Mouse (Mus musculus) B cell, adult 2 months (primary cell): ENCODE measurements around the gene Treh.

ENCODE experiments used
- DNase-seq, 2 experiments: peaks; one replicate each; pipeline ENCODE4 v3.0.0; 2022

Gene Treh

DNA sequence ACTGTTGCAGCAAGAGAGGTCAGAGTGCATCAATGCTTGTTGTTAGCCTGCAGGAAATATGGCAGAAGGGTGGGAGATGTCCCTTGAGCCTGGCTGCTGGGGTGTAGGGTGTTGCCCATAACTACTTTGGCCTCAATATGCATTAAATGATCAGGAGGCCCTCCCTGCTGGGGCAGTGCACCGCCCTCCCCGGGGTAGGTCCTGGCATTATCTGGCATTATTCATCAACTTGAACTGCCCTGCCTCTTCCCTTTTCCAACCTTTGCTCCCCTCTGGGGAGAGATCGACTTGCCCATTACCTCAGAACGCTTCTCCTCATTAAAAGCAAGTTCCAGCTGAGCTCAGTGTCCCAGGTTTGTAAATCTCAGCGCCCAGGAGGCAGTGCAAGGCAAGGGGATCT is 6.5 kb downstream of the Treh start:
- no peak for DNase-seq

DNA sequence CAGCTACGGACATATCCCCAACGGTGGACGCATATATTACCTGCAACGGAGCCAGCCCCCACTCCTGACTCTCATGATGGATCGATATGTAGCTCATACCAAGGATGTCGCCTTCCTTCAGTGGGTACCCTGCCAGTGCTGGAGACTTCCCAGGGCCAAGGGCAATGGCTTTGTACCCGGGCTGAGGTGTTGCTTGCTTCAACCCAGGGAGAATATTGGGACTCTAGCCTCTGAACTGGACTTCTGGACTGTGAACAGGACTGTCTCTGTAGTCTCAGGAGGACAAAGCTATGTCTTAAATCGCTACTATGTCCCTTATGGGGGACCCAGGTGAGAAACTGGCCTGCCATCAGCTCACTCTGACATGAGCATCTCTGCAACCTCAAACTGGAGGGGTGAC is 10.0 kb downstream of the Treh start:
- no peak for DNase-seq

DNA sequence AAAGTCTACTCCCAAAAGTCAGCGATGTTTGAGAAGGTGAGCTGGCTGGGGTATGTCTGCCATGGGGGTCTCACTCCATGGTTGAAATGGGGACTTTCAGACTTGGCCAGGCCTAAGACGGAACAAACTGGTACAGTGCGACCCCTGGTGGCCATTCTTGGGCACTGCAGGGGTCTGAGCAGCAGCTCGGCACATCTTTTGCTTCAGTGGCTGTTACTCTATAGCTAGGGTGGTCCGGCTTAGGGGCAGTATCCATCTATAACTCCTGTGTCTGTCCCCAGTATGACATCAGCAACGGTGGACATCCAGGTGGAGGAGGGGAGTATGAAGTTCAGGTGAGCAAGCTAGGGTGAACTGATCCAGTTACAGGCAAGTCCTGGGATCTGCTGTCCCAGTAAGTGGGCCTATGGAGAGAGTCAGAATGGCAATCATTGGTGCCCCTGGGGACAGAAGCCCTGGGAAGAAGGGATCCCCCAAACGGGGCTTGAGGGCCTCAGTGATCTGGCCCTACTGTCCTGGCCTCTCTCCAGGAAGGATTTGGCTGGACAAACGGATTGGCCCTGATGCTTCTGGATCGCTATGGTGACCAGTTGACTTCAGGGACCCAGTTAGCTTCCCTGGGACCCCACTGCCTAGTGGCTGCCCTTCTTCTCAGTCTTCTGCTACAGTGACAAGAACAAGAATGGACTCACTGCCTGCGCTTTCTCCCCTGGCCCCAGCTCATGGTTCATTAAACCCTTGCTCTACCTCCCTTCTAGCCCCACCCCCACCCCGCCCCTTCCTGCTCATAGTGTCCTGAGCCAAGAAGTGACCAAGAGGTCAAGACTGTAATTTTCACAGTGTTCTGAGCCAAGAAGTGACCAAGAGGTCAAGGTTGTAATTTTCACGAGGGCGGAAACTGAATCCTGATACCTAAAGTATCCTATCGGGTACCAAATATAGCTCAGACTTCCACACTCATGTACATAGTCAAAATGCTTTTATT is 12.6 kb downstream of the Treh start:
- peak; percentile 88 to 89 for DNase-seq

DNA sequence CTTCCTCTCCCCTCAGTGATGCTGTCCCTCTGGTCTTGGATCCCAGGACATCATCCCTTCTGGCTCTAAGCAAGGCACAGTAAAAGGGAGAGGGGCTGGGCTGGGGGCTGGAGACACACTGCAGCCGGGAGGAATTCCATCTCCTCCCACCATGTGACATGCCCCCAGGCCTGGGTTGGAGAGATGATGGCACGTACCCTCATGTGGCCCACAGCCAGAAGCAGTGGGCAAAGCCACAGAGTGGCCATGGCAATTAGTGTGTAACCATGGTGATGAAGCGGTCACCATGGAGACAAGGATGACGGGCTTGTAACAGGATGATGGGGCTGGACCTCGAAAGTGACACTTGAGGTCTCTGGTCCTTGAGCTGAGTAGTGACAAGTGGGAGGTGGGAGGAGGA is 13.6 kb downstream of the Treh start:
- no peak for DNase-seq

DNA sequence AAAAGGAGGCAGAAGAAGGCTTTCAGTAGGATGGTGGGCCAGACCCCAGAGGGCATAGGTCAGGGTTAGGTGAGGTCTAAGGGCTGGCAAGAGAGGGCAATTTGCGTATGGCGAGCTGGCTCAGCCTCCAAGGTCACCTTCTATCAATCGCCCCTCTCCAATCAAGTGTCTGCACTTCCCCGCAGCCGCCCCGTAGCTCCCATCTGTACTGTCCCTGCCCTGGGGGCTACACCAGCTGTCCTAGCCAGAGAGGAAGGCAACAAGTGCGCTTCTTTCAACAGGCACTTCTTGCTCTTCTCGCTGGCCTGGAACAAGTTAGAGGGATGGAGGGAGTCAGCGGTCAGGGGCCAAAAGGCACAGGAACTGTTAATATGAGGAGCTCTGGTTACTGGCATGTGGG is 15.0 kb downstream of the Treh start:
- no peak for DNase-seq

DNA sequence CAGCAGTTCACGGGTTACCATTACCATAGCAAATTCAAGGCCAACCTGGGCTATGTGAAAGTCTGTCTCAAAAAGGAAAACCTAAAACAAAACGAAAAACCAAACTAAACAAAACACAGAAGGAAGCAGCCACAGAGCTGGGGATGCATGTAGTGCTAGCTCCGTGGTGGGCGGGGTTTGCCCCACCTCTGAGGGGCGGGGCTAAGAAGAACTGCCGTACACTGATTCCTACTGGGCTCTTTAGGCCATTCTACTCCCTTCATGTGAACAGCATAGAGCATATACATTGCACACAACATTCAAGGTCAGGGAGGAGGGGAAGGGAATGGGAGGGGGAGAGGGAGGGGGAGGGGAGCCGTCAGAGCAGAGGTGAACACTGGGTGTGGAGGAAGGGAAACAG is 17.6 kb downstream of the Treh start:
- peak; percentile 57 to 59 for DNase-seq

DNA sequence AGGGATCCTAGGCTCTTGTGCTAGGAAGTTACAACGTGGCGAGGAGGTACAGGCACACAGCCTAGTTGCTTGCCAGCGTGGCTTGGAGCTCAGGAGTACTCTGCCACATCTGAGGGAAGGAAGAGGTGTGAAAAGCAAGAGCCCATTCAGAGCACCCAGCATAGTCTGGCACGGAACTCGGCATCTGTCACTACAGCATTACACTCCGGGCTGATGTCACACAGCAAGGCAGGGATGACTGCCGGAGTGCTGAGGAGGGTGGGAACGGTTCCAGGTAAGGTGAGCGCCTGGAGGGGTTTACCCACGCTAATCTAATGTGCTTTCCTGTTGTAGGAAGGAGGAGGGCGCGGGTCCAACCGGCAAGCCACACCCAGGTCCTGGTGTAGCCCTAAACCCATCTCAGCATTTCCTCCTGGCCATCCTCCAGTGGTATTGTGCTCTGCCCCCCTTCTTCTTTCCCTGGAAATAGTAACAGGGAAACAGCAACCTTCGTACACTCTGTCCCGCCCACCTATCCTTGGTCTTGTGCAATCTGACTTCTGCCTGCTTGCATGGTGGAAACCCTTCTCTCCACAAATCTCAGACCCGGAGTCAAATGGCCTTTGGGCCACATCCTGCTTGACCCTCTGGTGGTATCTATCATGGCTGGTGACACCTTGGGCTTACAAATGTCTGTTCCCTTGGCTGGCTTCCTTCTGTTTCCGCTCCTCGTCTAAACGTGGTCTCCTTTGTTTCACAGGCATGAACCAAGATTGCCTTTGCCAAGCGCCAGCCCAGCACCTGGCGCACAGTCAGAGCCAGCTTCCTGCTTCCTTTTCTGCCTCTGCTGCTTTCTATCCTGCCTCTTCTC is 18.9 kb downstream of the Treh start:
- no peak for DNase-seq

DNA sequence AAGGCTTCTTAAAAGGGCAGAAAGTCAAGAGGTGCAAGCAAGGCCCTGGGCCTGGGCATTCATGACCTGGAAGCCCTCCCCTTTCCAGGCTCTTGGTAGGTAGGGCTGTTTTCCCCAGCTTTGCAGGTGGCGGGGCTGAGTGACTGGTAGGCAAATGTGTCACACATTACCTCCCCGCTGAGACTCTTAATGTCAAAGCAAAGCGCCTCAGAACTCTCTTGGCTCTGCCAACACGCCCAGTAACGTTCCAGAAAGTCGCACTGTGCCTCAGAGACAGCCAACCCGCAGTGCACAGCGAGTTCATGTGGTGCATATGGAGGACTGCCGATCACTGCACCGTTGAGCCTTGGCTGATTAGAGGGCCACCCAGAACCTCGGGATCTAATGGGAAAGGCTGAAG is 20.0 kb downstream of the Treh start:
- no peak for DNase-seq

DNA sequence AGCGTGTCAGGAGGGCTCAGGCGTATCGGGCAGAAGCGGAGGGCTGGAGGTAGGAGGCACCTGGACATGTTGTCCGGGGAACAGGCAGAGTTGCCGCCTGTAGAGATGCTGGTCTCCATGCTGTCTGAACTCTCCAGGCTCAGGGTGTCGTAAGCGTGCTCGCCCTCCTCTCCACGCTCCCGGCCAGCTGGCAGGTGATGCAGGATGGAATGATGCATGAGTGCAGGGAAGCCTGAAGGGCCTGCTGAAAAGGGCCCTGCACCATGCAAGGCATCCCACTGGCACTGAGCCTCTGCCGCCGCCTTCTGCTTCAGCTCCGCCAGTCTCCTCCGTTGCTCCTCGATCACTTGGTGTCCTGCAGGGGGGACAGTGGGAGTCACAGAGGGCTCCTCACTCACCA is 24.8 kb downstream of the Treh start:
- no peak for DNase-seq

DNA sequence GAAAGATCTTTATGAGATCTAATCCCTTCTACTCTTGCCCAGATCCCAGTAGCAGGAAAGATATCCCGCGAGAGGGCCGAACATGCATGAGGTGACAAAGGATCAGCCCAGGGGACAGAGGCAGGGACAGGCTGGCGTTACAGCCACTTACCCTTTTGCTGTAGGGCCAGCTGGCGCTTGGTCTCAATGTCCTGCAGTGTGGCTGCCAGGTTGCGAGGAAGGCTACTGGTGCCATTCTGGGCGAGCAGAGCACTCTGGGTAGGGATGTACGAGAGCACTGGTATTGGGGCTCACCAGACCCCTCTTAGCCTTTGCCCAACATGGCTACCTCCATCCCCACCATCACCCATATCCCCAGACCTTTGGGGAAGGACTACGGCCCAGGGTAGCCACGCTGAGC is 26.2 kb downstream of the Treh start:
- no peak for DNase-seq

DNA sequence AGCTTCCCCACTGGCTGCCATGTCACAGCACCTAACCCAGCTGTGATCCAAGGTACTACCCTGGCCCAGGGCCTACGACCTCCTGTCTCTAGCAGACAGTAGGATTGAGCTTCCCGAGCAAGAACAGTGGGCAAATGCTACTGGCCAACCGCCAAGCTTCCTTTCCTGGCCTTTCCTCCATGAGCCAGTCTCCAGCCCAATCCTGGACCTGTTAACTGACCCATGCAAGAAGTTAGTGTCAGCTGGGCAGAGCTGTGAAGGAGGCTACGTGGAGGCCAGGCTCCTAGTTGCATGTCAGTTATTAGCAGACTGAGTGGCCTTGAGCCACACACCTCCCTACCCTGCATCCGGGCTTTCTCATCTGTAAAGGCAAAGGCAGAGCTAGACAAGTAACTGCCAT is 26.7 kb downstream of the Treh start:
- no peak for DNase-seq

DNA sequence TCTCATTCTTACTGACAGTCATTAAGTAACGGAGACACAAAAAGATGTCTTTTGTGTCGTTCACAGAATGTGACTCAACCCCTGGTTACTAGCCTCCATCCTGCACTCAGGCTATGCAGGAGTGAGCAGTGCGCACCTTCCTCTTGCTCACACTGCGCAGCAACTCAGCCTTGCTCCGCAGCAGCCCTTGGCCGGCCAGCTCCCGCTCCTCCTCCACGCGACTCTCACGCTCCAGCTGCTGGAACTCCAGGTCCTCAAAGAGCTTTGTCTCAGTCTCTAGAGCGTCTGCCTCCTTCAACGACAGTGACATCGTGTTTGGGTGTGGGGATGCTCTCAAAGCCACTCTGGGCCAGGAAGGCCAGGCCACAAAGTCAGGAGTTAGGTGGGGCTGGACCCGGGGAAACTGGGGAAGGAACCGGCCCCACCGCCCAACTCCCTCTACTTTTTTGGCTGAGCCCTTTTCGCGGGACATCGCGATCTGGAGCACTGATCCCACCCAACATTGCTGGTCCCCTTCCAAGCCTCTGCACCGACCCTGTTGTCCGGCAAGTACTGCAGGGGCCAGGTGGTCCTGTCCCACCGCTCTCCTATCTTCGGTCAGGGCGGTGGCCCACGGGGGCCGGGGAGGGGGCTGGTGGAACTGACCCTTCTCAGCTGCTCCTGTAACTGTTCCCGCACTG is 34.9 kb downstream of the Treh start:
- DNase-seq, result no peak

DNA sequence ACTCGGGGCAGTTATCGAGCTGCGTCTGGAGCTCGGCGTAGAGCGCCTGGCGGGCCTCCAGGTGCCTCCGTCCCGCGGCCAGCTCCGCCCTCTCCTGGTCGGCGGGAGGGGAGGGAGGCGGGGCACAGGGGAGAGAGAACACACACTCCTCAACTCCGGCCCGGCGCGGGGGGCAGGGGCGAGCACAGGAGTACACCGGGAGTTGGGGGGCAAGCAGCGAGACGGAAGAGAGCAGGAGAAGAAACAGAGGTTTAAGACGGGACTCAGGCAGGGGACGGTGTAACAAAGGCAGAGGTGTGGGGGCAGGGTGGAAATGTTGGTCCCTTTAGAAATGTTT is 35.4 kb downstream of the Treh start:
- peak; percentile 58 to 59 for DNase-seq

DNA sequence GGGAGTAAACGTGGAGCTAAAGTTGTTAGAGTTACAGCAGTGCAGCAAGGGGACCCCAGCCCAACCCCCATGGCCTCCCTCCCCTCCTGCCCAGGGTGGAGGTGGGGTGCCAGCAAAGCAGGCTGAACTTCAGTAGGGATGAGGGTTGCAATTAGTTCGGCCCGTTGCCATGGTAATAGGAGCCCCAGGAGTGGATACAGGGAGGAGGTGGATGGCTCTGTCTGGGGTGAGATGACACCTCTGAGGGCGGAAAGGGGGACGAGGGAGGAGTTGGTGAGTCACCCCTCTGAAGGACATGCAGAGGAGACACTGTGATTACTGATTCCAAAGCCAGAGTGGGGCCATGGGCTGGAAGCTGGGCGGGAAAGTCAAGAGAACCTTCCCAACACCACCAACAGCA is 35.9 kb downstream of the Treh start:
- no peak for DNase-seq

DNA sequence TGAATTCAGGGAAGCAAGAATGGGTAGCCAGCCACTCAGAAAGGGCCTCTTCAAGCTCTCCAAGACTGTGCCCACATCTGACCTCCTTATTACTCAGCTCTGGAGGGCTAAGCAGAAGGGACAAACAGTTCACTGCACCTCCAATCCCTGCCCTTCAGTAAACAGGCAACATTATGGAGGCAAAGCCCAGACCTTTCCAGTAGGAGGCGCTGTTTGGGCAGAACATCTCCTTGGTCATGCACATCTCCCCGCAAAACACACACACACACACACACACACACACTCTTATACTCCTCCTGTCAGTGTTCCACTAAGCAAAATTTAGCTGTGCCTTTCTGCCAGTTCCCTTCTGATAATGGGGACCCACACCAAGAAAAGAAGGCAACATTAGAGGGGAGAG is 36.6 kb downstream of the Treh start:
- DNase-seq, result peak; percentile 50 to 55

DNA sequence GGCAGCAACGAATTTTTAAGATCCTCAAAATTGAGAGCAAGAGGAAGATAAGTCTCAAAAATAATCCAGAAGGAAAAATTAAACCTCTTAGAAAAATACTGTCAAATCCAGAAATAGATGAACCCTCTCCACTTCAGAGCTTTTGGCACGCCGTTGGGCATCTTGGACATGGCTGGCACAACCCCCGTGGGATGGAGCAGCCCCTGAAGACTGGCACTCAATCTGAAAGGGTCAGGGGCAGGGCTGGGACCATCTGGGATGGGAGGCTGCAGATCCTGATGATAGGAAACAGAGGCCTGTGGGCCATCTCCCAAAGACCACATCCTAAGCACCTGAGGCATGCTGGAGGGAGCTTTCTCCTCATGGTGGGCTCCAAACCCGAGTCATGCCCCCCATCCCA is 37.2 kb downstream of the Treh start:
- DNase-seq, result no peak

DNA sequence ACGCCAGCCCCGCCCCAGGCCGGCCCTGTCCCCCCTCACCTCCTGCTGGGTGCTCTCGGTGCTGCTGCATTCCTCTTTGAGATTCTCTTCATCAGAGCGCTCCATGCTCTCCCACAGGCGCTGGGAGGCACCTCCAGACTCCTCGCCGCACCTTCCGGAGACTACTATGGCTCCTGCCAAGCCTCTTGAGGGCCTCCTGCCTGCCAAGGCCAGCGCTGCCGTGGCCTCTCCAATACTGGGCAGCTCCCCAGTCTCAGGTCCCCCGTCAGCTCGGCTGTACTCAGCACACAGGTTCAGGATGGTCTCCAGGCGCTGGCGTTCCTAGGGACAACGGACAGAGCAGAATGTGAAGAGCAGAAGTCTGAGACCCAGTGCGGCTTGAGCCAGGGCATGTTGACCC is 38.6 kb downstream of the Treh start:
- DNase-seq, result no peak

DNA sequence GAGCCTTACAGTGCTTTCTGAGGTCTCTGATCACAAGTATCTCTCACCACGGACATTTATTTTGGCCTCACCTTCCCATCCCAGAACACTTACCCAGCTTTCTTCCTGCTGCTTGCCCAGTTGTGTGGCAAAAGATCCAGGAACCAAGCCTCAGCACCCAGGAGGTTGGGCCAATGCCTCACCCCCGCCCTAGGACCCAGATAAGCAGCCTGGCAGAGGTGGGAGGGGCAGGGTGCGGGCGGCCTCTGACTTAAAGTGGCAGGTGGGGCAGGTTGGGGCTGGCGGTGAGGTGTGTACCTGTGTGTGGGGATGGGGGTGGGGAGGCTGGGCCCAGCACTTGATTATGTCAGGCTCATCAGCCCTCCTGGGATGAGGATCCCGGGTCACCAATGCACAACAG is 40.0 kb downstream of the Treh start:
- DNase-seq, result no peak

DNA sequence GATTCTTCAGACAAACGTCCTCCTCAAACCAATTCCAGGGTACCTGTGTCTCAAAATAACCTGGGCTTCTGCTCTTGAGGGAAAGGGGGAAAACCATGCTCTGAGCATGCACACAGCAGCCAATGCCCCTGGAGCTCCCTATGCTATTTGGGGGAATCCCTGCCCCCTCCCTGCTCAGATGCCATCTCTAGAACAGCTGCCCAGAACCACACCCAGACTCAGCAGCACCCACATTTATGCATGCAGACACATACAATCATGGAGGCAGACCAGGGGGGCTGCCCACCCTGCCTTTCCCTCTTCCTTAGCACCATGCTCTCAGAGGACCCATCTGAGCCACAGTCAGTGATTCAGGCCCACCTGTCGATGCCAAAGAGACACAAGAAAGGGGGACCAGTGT is 40.5 kb downstream of the Treh start:
- no peak for DNase-seq

DNA sequence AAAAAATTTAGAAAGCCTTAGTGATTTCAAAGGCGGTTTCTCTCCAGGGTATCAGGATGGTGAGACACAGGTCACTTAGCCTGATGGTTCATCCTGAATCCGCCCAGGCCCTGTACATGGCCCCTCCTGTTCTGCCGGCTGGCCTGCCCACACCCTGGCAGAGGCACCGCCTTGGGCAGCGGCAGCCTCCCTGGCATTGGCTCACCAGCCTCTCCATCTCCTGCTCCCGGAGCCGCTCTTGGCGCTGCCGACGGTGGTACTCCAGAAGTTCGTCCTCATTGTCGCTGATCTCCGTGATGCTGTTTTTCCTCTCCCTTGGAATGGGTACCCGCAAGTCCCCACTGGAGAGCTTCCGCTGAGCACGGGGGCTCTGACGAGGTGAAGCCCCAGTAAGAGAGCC is 42.1 kb downstream of the Treh start:
- no peak for DNase-seq

DNA sequence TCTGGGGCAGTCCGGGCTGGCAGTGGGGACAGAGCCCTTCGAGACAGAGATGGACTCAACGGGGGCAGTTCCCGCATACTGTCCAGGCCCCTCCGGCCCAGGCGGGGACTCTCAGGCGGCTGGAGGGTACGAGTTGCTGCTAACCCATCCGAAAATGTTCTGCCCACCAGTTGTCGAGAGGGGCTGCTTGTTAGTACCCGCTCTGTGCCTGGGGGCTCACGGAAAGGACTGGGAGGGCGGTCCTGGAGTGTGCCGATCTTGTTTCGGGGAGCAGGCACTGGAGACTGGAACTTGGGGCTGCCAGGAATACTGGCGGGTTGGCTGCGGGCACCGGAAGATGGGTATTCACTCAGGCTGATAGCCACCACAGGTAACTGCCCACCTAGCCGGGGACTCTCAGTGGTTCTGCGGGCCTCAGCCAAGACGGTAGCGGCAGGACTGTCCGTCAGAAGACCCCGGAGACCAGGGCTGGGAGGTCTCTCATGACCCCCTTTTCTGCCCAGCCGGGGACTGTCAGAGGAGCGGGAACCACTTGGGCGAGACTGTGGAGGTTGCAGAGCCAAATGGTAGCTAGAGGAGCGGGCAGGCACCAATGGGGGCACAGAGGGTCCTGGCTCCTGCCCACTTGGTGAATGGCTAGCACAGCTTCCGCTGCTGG is 42.8 kb downstream of the Treh start:
- no peak for DNase-seq

DNA sequence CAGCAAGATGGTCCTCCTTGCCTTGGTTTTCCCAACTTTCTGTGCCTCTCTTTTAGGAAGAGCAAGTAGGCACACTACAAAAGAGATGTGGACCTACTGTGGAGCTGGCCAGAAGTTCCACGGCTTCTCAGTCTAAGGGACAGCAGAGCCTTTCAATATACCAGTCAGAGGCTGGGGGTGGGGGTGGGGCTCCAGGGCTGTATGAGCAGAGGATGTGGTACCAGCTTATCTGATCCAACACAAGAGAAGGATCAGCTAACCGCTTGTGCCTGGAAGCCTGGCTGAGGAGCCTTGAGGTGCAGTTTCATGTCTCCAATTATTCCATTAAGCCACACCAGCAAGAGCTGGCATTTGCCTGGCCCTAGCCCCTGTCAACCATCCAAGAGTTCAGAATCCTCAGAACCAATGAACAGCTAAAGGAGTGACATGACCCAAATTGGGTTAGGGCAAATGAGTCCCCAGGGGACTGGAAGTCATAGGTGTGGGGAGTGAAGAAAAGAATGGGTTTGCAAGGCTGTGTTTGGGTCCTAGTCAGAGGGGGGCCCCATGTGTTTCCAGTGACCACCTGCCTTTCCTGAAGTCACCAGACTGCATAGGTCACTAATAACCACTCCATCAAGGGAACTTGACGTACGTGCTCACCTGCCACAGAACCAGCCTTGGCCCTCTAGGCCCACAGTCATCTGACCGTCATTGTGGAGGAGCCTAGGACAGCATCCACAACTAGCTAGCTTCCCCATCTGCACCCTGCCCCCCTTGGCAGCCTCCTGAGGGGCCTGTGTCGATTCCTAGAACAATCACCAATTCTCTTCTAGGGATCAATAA is 44.2 kb downstream of the Treh start:
- DNase-seq, result no peak
